Mouse (Mus musculus): ENCODE measurements around the gene Anapc4.
A peak's percentile ranks its signal among the peaks of the same experiment; 100 is the strongest.

Gene Anapc4

DNA sequence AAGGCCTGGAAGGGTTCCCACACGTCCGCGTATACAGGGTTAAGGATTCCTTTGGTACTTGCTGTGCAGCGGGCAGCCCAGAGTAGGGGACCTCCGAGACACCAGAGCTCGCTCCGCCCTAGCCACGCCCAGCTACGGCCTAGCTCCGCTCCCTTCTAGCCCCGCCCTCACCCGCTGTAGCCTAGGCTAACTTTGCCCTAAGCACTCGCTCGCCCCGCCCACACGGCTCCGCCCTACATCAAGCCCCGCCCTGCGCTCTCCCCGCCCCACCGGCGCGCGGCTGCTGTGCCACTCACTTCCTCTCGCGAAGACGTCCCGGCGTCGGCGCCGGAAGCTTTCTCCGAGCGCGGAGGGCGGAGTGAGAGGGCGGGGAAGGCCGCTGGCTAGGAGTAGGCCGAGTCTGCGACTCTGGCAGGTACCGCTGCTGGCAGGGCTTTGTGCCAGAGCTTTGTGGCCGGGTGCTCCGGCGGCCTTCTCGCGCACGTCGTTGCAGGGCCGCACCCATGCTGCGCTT, at the start of gene Anapc4:
TSS of gene Anapc4 (plus strand) at position 252 of the 514 bp plus-strand sequence.
- DNase-seq (ENCODE audit: low spot score) = peak; percentile 98

DNA sequence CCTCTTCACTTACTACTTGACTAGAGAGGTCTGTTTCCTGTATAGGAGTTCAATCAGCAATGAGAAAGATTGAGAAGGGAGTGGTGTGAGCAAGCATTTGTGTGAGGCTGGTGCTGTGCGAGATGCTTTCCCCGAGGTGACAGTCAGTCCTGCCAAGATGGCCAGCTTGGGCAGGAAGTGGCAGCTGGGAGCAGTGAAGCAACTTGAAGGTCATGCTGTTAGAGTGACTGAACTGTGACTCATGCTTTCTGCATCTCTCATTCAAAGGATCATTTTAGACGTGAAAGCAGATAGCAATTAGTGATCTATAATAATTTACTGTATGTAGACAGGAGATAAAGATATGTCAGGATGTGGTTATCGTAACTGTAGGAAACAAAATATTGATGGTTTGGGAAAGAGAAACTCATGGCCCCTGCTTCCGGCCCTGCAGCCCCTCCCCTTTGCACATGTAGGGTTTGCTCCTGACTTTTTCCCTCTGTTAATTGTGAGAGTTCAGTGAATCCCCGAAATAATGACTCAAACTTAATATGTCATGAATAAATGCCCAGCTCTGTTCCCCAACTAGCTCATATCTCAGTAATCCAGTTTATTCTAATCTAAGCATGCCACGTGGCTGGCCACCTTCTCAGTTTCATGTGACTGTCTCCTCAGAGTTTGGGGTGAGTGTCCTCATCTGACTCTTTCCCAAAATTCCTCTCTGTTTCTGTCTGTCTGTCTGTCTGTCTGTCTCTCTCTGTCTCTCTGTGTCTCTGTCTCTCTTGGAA, 47.1 kb upstream of the Anapc4 start:
- DNase-seq (ENCODE audit: low spot score) = peak; percentile 39

- no peak for DNase-seq (ENCODE audit: low spot score)
Observed at GRCm38 (mm10) chr5:52793230-52793629, 40.6 kb upstream of the Anapc4 start.

GRCm38 (mm10) chr5:52794109-52794508, 39.7 kb upstream of the Anapc4 start:
- DNase-seq (ENCODE audit: low spot score) = no peak

- DNase-seq (ENCODE audit: low spot score) = no peak
Observed at GRCm38 (mm10) chr5:52799274-52799985, 34.4 kb upstream of the Anapc4 start.

DNA sequence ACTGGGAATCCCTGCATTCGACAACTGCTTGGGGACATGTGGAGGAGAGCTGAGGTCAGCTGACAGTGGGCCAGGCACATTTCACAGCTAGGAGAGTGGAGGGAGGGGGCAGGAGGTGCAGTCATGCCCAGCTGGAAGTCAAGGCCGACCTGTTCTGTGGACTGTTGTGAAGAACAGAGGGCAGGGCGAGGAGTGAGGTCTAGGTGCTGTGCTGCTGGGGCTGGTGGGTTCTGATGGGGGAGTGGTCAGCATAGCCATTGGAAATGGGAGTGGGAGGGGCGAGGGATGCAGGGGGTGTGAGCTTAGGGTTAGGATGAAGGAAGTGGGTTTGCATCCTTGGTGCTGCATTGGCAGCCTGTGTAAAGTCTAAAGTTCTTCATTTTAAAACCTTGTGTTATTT, 28.0 kb upstream of the Anapc4 start:
- DNase-seq (ENCODE audit: low spot score) = no peak

DNA sequence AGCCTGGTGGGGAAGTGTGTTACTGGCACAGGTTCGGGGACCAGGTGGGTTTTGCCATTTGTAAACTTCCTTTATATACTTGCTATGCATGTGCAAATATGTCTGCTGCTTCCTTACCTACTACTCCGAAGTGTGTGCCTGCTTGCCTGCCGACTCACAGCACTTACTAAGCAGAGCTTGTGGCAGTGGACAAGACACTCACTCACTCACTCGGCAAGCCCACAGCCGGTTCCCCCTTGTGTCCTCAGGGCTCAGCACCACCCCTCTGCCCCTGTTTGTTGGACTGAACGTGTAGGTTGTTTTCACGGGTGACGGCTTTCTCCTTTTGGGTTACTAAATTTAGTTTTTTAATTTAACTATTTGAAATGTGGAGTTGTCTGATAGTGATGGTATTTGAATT, 27.5 kb upstream of the Anapc4 start:
- DNase-seq (ENCODE audit: low spot score) = no peak

- DNase-seq (ENCODE audit: low spot score) = no peak
Observed at GRCm38 (mm10) chr5:52807030-52807429, 26.8 kb upstream of the Anapc4 start.

- no peak for DNase-seq (ENCODE audit: low spot score)
Observed at GRCm38 (mm10) chr5:52810446-52810845, 23.4 kb upstream of the Anapc4 start.

DNA sequence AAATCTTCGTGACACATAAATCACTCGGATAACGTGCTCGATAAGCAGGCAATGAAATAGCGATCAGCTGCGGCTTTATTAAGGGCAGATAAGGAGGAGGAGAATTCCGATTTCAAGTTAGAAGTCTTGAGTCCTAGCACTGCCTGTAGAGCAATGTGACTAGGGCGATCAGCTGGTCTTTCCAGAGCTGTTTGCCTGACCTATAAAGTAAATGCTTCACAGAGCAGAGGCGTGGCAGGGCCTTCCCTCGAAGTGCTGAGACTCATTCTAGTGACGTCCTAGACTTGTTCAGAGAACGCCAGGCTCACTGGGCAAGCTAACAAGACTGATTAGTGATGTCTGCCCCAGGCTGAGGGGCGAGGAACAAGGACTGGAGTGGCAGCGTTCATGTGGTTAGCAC, 22.8 kb upstream of the Anapc4 start:
- DNase-seq (ENCODE audit: low spot score) = no peak

DNA sequence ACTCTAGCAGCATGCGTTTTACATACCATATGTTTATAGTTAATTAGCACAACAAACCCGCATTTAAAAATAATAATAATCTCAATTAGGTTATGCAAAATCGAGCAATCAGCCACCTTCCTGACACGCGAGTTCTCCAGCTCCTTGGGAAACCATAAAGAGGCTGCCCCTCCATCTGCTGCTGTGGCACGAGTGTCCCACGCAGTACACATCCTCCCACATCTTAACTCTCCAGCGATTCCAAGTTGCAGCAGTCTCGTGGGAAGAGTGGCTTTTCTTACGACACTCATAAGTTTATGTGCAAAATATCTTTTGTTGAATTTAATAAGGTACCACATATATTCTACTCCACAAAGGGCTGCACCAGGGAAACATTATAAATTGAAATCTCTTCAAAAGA, 21.4 kb upstream of the Anapc4 start:
- DNase-seq (ENCODE audit: low spot score) = no peak

- DNase-seq (ENCODE audit: low spot score) = no peak
Observed at GRCm38 (mm10) chr5:52813312-52813711, 20.5 kb upstream of the Anapc4 start.

DNA sequence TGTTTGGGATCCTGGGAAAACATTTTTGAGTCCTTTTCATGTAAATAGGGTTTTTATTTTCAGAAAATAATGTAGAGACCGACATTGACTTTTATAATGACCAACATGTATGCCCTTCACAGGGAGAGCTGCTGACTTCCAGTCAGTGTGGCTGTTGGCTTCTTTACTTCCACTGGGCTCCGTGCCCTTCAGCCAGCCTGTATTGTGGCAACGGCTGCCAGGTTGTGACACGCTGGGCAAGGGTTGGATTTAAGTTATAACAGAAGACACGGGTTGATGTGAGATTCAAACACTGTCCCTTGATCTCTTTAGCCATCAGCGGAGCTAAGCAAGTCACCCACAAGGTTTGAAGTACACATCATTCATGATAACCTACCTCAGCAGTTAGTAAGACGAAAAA, 15.1 kb upstream of the Anapc4 start:
- no peak for DNase-seq (ENCODE audit: low spot score)

DNA sequence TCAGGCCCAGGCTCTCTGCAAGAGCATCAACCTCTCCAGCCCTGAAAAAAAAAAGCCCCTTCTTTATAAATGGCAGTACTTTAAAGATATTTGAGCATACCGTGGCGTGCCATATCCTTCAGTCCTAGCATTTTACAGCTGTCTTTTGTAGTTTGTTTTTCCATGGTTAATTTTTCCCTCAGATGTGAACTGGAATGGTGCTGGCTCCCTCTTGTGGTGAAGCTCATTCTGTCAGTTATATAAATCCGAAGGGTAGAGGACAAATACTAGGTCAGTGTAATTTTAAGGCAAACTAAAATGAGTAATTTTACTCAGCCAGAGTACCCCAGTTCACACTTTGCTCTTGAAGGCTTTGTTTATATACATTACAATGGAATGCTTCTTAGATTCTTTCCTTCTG, 12.1 kb upstream of the Anapc4 start:
- DNase-seq (ENCODE audit: low spot score) = peak; percentile 55

- DNase-seq (ENCODE audit: low spot score) = no peak
Observed at GRCm38 (mm10) chr5:52827923-52828322, 5.9 kb upstream of the Anapc4 start.

DNA sequence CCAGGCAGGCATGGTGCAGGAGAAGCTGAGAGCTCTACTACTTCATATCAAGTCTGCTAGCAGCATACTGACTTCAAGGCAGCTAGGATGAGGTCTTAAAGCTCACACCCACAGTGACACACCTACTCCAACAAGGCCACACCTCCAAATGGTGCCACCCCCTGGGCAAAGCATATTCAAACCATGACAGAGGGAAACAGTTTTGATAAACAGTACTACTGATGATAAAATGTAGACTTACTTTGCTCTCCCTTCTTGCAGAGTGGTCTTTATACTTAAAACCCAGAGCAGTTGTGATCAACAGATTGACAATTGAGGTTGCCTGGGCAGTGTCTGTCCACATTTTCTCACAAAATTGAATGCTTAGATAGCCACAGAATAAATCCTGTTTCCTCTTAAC, 807 bp upstream of the Anapc4 start:
- peak; percentile 32 for DNase-seq (ENCODE audit: low spot score)

GRCm38 (mm10) chr5:52834386-52834785, 574 bp downstream of the Anapc4 start:
- peak; percentile 23 for DNase-seq (ENCODE audit: low spot score)

DNA sequence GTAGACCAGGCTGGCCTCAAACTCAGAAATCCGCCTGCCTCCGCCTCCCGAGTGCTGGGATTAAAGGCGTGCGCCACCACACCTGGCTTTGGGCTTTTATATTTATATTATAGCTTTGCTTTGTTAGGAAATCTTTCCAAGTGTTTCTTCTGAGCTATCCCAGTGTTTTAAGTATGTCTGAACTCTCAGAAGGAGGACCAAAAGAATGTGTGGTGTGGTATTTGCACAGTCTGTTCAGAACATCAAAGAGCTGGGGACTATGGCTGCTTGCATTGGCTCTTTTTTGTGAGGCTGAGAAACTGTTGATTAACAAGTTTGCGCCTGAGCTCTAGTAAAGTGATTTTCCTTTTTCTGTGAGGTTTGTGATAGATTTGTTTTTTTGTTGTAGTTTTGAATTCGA, 10.5 kb downstream of the Anapc4 start:
- DNase-seq (ENCODE audit: low spot score) = no peak

DNA sequence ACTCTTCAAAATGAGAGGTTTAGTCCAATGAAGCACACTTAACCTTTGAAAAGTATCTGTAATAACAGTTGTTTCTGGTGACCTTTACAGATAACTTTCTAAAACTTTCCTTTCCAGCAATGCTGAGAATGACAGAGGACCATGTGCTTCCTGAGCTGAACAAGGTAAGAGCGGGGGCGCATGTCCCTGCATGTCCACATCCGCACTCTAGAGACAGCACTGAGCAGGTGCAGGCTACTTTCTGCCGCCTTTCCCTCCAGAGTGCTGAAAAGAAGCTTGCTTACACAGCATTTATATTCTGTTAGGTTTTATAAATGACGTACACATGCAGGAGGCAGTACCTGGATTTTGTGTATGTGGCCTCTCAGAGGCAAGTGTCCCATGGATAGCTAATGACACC, 21.9 kb downstream of the Anapc4 start:
- no peak for DNase-seq (ENCODE audit: low spot score)

- DNase-seq (ENCODE audit: low spot score) = no peak
Observed at GRCm38 (mm10) chr5:52864446-52864845, 30.6 kb downstream of the Anapc4 start.

GRCm38 (mm10) chr5:52865825-52866224, 32.0 kb downstream of the Anapc4 start:
- DNase-seq (ENCODE audit: low spot score) = peak; percentile 80

GRCm38 (mm10) chr5:52866361-52867155, 32.7 kb downstream of the Anapc4 start:
- DNase-seq (ENCODE audit: low spot score) = no peak
